Mouse (Mus musculus) testis, adult 2 months (tissue): ENCODE measurements at regions not wholly inside any gene's neighbourhood (a gene's known extent, or its start where the extent isn't known, plus 50 kb on each side); places are given as distances from the start of the nearest gene placed in this dataset.

ENCODE experiments used
- CTCF ChIP-seq: fragments of 200-500 bp; IDR thresholded peaks from 2 replicates; pipeline ENCODE4 v1.5.1; 2012; ENCODE audit warnings: low read depth, mild to moderate bottlenecking, inconsistent platforms, low read length, moderate library complexity; ENCODE audit not compliant: control insufficient read depth, insufficient read depth, insufficient replicate concordance
- POLR2A ChIP-seq: fragments of 200-500 bp; IDR thresholded peaks from 2 replicates; pipeline ENCODE4 v1.6.1; 2012; ENCODE audit warnings: low read depth, mild to moderate bottlenecking, inconsistent platforms, low read length, moderate library complexity; ENCODE audit not compliant: control insufficient read depth

DNA sequence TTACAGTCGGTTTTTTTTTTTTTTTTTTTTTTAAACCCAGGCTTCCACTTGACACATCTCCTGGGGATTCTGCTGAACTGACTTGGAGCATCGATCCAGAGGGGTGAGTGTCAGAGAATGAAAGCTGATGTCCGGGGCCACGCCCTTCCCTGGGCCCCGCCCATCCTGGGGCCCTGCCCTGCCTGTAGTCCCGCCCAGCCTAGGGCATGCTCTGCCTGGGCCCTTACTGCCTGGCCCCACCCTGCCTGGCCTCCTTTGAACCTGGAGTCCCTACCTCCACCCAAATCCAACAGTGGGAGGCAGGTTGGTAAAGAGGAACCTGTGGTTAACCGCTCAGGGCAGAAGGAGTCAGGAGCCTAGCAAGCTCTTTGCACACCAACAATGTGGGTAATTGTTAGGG, 293.7 kb upstream of the Kcnab2 start:
- TF ChIP-seq CTCF (no peak), POLR2A (no peak)
